Mouse (Mus musculus) hindbrain, embryonic 13.5 days (tissue): ENCODE data around the gene Rwdd3. TPM values are rescaled to one million over a fixed set of nuclear protein-coding genes. Genes with fewer than 3 reads are reported as not detected.
A peak's percentile ranks its signal among the peaks of the same experiment; 100 is the strongest.

Experiments used
- ATAC-seq: fragments of 200-750 bp; cut with Nextera tagmentation; 2 replicates; pipeline ENCODE4 v1.8.0; 2017; ENCODE audit warnings: moderate TSS enrichment; ENCODE audit not compliant: low FRiP score
- H3K27ac ChIP-seq: fragments of 300-500 bp; sonication (generic); 2 replicates; pipeline ENCODE4 v1.5.1; 2015; ENCODE audit warnings: inconsistent platforms, mild to moderate bottlenecking, moderate library complexity
- H3K27me3 ChIP-seq: fragments of 300-500 bp; sonication (generic); 2 replicates; pipeline ENCODE4 v1.6.1; 2015; ENCODE audit warnings: mild to moderate bottlenecking, inconsistent platforms
- H3K36me3 ChIP-seq: fragments of 300-500 bp; sonication (generic); 2 replicates; pipeline ENCODE4 v1.6.1; 2015; ENCODE audit warnings: mild to moderate bottlenecking, inconsistent platforms
- H3K4me1 ChIP-seq: fragments of 300-500 bp; sonication (generic); replicated peaks from 2 replicates; pipeline ENCODE4 v1.6.1; 2015; ENCODE audit warnings: inconsistent platforms
- H3K4me2 ChIP-seq: fragments of 300-500 bp; sonication (generic); 2 replicates; pipeline ENCODE4 v1.6.1; 2015; ENCODE audit warnings: inconsistent platforms, mild to moderate bottlenecking, moderate library complexity
- H3K4me3 ChIP-seq: fragments of 300-500 bp; sonication (generic); 2 replicates; pipeline ENCODE4 v1.5.1; 2015; ENCODE audit warnings: mild to moderate bottlenecking, inconsistent platforms
- H3K9ac ChIP-seq: fragments of 300-500 bp; sonication (generic); 2 replicates; pipeline ENCODE4 v1.6.1; 2015; ENCODE audit warnings: mild to moderate bottlenecking, inconsistent platforms
- H3K9me3 ChIP-seq: fragments of 300-500 bp; sonication (generic); 2 replicates; pipeline ENCODE4 v1.6.1; 2016; ENCODE audit warnings: inconsistent platforms
- WGBS: fragments of 180-500 bp; shearing (Covaris S2); methylation state at CpG from one replicate; pipeline ENCODE4 v1.1.7; 2015; 5-methylcytosine and 5-hydroxymethylcytosine counted together
- polyA plus RNA-seq: library from polyadenylated mRNA; unstranded; fragments of >200 nt; fragmentation: Nextera tagmentation; extraction: Ambion mirVana; gene quantifications from 2 replicates; pipeline ENCODE4 v1.2.1, GENCODE M21; 2015

Gene Rwdd3
- 4.6 and 6.4 TPM in 2 replicates for polyA plus RNA-seq

GRCm38 (mm10) chr3:121171243-121171871 lies at the start of gene Rwdd3:
TSS of gene Rwdd3 (minus strand) at chr3:121171695.
- Histone ChIP-seq H3K9ac (peak within 1 kb of the TSS; percentile 78), H3K4me1 (peaks cover 12% of the 10 kb centered on the region; the same call in 1 of the 2 replicates), H3K4me3 (peak within 1 kb of the TSS; percentile 62), H3K9me3 (0 out of 2 replicates have a peak, but pooled peaks cover 4% of the 10 kb centered on the region), H3K27me3 (no peaks in the 10 kb centered on the region), H3K27ac (peak within 1 kb of the TSS; percentile 45; the same call in 1 of the 2 replicates), H3K36me3 (no peaks in the 10 kb centered on the region), H3K4me2 (peak within 1 kb of the TSS; percentile 69)
- under 1% methylated on average over 40 of the region's 40 CpGs for WGBS
- ATAC-seq: peak; percentile 90

DNA sequence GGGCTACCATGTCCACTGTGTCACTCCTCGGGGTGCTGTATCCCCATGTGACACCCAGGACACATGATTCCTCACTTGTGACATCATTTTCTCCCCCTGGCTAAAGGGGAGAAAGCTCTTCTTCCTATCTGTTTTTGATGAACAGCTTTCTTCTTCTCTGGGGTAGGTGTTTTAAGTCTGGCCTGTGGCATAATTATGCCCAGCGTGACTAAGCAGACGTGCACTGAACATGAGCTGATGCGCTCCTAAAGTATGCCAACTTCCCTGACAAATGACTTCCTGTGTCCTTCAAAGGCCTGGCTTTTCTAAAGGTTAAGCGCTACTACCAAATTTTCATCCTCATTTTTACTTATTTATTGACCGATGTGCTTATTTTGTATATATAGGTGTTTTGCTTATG lies 45.5 kb upstream of the Rwdd3 start:
- Histone ChIP-seq H3K9ac (no peak overlapping the region), H3K27ac (no peak overlapping the region)
- WGBS: 92% methylated on average over 6 of the region's 6 CpGs

DNA sequence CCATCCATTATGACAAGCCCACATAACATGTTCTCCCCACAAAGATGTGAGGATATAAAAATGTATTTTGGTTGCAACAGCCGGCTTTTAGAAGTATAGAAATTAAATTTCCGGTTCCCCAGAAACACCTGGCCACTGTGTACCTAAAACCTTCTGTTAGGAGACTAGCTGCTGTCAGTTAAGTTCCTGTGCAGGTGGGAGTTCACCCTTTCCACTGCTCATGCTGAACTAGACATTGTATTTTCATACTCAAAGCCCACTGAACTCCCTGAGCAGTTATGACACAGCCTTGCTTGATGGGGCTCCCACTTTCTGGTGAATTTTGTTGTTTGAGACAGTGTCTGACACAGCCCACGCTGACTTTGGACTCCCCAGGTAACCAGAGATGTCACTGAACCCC lies 42.0 kb upstream of the Rwdd3 start:
- no peak for ATAC-seq
- 79% methylated on average over 3 of the region's 3 CpGs for WGBS

More for the DNA sequence above, 45.5 kb upstream of the Rwdd3 start:
- Histone ChIP-seq H3K4me3 (no peak overlapping the region), H3K36me3 (no peaks in the 10 kb centered on the region), H3K4me1 (peaks cover 4% of the 10 kb centered on the region; the same call in 1 of the 2 replicates), H3K9me3 (no peaks in the 10 kb centered on the region), H3K27me3 (no peaks in the 10 kb centered on the region), H3K4me2 (no peak overlapping the region)
- no peak for ATAC-seq

DNA sequence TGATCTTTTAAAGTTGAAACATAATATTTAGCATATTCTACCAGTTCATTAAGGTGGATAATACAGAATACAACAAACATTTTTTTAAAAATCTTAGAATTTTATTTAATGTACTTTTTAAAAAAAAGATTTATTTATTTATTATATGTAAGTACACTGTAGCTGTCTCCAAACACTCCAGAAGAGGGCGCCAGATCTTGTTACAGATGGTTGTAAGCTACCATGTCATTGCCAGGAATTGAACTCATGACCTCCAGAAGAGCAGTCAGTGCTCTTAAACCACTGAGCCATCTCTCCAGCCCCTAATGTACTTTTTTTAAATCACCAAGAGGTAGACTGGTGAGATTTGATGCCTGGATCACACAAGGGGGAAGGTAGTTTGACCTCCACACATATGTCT lies 40.7 kb upstream of the Rwdd3 start:
- Histone ChIP-seq H3K9me3 (no peaks in the 10 kb centered on the region), H3K27ac (no peak overlapping the region), H3K4me1 (peaks cover 4% of the 10 kb centered on the region; the same call in 1 of the 2 replicates), H3K27me3 (no peaks in the 10 kb centered on the region), H3K36me3 (no peaks in the 10 kb centered on the region), H3K9ac (no peak overlapping the region), H3K4me2 (no peak overlapping the region), H3K4me3 (no peak overlapping the region)
- no peak for ATAC-seq
- 47% methylated on average over 1 of the region's 1 CpGs for WGBS

More for the DNA sequence above, 42.0 kb upstream of the Rwdd3 start:
- Histone ChIP-seq H3K36me3 (no peaks in the 10 kb centered on the region), H3K4me3 (no peak overlapping the region), H3K4me1 (peaks cover 4% of the 10 kb centered on the region; the same call in 1 of the 2 replicates), H3K9ac (no peak overlapping the region), H3K27me3 (no peaks in the 10 kb centered on the region), H3K27ac (no peak overlapping the region), H3K4me2 (no peak overlapping the region), H3K9me3 (no peaks in the 10 kb centered on the region)

DNA sequence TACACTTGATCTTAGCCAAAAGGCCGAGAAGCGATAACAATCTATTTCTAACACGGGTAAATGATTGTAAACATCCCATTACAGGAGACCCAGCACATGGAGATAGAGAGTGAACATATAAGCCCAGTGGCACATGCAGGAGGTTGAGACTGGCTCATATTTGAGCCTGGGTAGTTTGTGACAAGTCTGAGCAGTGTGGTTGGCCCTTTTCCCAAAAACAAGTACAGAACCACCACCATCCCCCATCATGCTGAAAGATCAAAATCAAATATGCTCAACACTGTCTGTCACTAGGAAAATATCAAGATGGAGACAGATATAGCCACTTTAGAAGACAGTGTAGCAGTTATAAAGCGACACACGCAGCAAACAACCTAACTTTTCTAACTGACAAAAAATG lies 37.5 kb upstream of the Rwdd3 start:
- no peaks in the 10 kb centered on the region for H3K27me3 ChIP-seq
- no peak overlapping the region for H3K9ac ChIP-seq
- no peak overlapping the region for H3K27ac ChIP-seq
- no peak overlapping the region for H3K4me2 ChIP-seq
- H3K9me3 ChIP-seq: no peaks in the 10 kb centered on the region
- no peaks in the 10 kb centered on the region for H3K36me3 ChIP-seq
- no peaks in the 10 kb centered on the region for H3K4me1 ChIP-seq
- no peak overlapping the region for H3K4me3 ChIP-seq
- 92% methylated on average over 5 of the region's 5 CpGs for WGBS
- no peak for ATAC-seq

DNA sequence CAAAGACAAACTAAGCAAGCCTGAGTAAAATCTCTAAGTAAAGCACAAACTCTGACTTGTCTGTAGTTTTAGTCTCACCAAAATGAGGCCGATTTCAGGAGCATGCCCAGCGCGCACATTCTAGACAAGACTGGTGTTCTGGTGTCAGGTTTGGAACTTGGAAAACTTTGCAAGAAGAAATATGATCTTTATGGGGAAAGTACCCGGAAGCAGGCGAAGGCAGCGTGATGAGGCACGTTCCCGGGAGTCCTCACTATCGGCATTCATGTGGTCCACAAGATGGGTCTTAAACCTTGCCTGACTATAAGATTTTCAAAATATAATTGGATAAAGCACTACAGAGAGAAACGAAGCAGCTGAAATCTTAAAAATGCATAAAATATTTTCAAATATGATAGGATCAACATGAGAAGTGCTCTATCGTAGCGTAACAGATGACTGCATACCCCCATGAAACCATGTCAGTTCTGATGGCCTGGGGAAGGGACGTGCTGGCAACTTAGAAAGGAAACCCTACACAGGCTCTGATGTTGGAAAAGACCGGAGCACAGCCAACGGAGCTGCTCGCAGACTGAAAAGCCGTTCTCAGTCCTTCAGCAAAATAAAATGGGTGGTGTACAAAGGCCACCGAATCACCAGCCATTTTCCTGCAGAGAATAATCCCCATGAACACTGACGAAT lies 34.8 kb upstream of the Rwdd3 start:
- Histone ChIP-seq H3K4me1 (no peaks in the 10 kb centered on the region), H3K4me2 (no peak overlapping the region), H3K9ac (no peak overlapping the region), H3K9me3 (no peaks in the 10 kb centered on the region), H3K4me3 (no peak overlapping the region), H3K27ac (no peak overlapping the region), H3K27me3 (no peaks in the 10 kb centered on the region), H3K36me3 (no peaks in the 10 kb centered on the region)
- 93% methylated on average over 19 of the region's 19 CpGs for WGBS
- ATAC-seq: no peak

GRCm38 (mm10) chr3:121202638-121203037 lies 31.1 kb upstream of the Rwdd3 start:
- Histone ChIP-seq H3K9me3 (no peaks in the 10 kb centered on the region), H3K27me3 (no peaks in the 10 kb centered on the region), H3K27ac (no peak overlapping the region), H3K4me2 (no peak overlapping the region), H3K36me3 (no peaks in the 10 kb centered on the region), H3K4me3 (no peak overlapping the region), H3K4me1 (no peaks in the 10 kb centered on the region), H3K9ac (no peak overlapping the region)
- 88% methylated on average over 2 of the region's 2 CpGs for WGBS
- no peak for ATAC-seq

- Histone ChIP-seq H3K9me3 (no peaks in the 10 kb centered on the region), H3K27ac (no peak overlapping the region), H3K27me3 (no peaks in the 10 kb centered on the region), H3K4me1 (no peaks in the 10 kb centered on the region), H3K4me3 (no peak overlapping the region), H3K4me2 (no peak overlapping the region), H3K9ac (no peak overlapping the region), H3K36me3 (no peaks in the 10 kb centered on the region)
- ATAC-seq: no peak
- 60% methylated on average over 11 of the region's 11 CpGs for WGBS
These were observed 29.7 kb upstream of the Rwdd3 start for GRCm38 (mm10) chr3:121201012-121201747.

- no peaks in the 10 kb centered on the region for H3K27me3 ChIP-seq
- no peaks in the 10 kb centered on the region for H3K4me1 ChIP-seq
- ATAC-seq: no peak
- WGBS: 94% methylated on average over 2 of the region's 2 CpGs
- H3K4me3 ChIP-seq: no peak overlapping the region
- H3K9ac ChIP-seq: no peak overlapping the region
- 0 out of 2 replicates have a peak, but pooled peaks cover 4% of the 10 kb centered on the region for H3K9me3 ChIP-seq
- H3K4me2 ChIP-seq: no peak overlapping the region
- no peaks in the 10 kb centered on the region for H3K36me3 ChIP-seq
- H3K27ac ChIP-seq: no peak overlapping the region
These were observed 17.7 kb upstream of the Rwdd3 start for GRCm38 (mm10) chr3:121189199-121189598.

- H3K4me3 ChIP-seq: no peak overlapping the region
- no peak overlapping the region for H3K27ac ChIP-seq
- no peaks in the 10 kb centered on the region for H3K4me1 ChIP-seq
- H3K27me3 ChIP-seq: no peaks in the 10 kb centered on the region
- WGBS: 91% methylated on average over 7 of the region's 7 CpGs
- H3K9me3 ChIP-seq: 0 out of 2 replicates have a peak, but pooled peaks cover 4% of the 10 kb centered on the region
- no peaks in the 10 kb centered on the region for H3K36me3 ChIP-seq
- no peak overlapping the region for H3K9ac ChIP-seq
- no peak for ATAC-seq
- no peak overlapping the region for H3K4me2 ChIP-seq
These were observed 16.0 kb upstream of the Rwdd3 start for GRCm38 (mm10) chr3:121187510-121187909.

DNA sequence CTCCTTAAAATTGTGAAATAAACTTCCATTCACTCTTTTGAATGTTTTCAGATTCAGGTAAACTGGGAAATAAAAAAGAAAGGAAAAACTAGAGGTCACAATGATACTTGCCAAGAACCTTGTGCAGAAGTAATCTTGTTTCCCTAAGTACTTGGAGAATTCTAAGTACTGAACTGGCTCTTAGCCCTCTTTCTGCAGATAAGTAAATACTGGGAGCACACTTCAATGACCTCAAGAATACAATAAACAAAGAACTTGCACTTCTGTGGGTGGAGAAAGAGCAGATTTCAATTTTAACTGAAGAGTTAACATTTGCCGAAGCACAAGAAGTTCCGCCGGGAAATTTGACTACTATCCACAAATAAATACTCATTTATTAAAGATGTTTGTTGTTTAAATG lies 15.4 kb upstream of the Rwdd3 start:
- ATAC-seq: no peak
- Histone ChIP-seq H3K4me3 (no peak overlapping the region), H3K9me3 (0 out of 2 replicates have a peak, but pooled peaks cover 4% of the 10 kb centered on the region), H3K27ac (no peak overlapping the region), H3K27me3 (no peaks in the 10 kb centered on the region), H3K4me1 (no peaks in the 10 kb centered on the region), H3K9ac (no peak overlapping the region), H3K4me2 (no peak overlapping the region), H3K36me3 (no peaks in the 10 kb centered on the region)
- WGBS: 81% methylated on average over 3 of the region's 3 CpGs

- ATAC-seq: no peak
- 94% methylated on average over 3 of the region's 3 CpGs for WGBS
- H3K4me2 ChIP-seq: no peak overlapping the region
- H3K9me3 ChIP-seq: 0 out of 2 replicates have a peak, but pooled peaks cover 4% of the 10 kb centered on the region
- no peak overlapping the region for H3K27ac ChIP-seq
- no peak overlapping the region for H3K9ac ChIP-seq
- H3K27me3 ChIP-seq: no peaks in the 10 kb centered on the region
- H3K4me3 ChIP-seq: no peak overlapping the region
- H3K36me3 ChIP-seq: no peaks in the 10 kb centered on the region
- H3K4me1 ChIP-seq: no peaks in the 10 kb centered on the region
These were observed 13.7 kb upstream of the Rwdd3 start for GRCm38 (mm10) chr3:121185197-121185596.
